Mouse (Mus musculus) midbrain, embryonic 16.5 days (tissue): ENCODE results near the gene Aqp1. TPM values are rescaled to one million over a fixed set of nuclear protein-coding genes. Genes with fewer than 3 reads are reported as not detected.
A peak's percentile ranks its signal among the peaks of the same experiment; 100 is the strongest.

ENCODE experiments used
- ATAC-seq: fragments of 200-750 bp; cut with Nextera tagmentation; 2 replicates; pipeline ENCODE4 v1.8.0; 2017; ENCODE audit warnings: moderate TSS enrichment
- H3K27ac ChIP-seq: fragments of 300-500 bp; sonication (generic); 2 replicates; pipeline ENCODE4 v1.5.1; 2014; ENCODE audit warnings: mild to moderate bottlenecking, low read length, mixed read lengths
- H3K27me3 ChIP-seq: fragments of 300-500 bp; sonication (generic); 2 replicates; pipeline ENCODE4 v1.6.1; 2014; ENCODE audit warnings: low read depth, low read length, mixed read lengths; ENCODE audit not compliant: control insufficient read depth, insufficient read depth
- H3K36me3 ChIP-seq: fragments of 300-500 bp; sonication (generic); 2 replicates; pipeline ENCODE4 v1.6.1; 2014; ENCODE audit warnings: mild to moderate bottlenecking, low read length, moderate library complexity, mixed read lengths; ENCODE audit not compliant: control insufficient read depth, insufficient read depth
- H3K4me1 ChIP-seq: fragments of 300-500 bp; sonication (generic); 2 replicates; pipeline ENCODE4 v1.6.1; 2014; ENCODE audit warnings: mild to moderate bottlenecking, low read length, mixed read lengths; ENCODE audit not compliant: control insufficient read depth, insufficient read depth
- H3K4me2 ChIP-seq: fragments of 300-500 bp; sonication (generic); 2 replicates; pipeline ENCODE4 v1.6.1; 2014; ENCODE audit warnings: mild to moderate bottlenecking, low read length, mixed read lengths
- H3K4me3 ChIP-seq: fragments of 300-500 bp; sonication (generic); 2 replicates; pipeline ENCODE4 v1.5.1; 2014; ENCODE audit warnings: low read depth, mild to moderate bottlenecking, low read length, moderate library complexity, mixed read lengths
- H3K9ac ChIP-seq: fragments of 300-500 bp; sonication (generic); 2 replicates; pipeline ENCODE4 v1.6.1; 2014; ENCODE audit warnings: low read depth, low read length, mixed read lengths
- H3K9me3 ChIP-seq: fragments of 300-500 bp; sonication (generic); replicated peaks from 2 replicates; pipeline ENCODE4 v1.6.1; 2014; ENCODE audit warnings: mild to moderate bottlenecking, low read length, mixed read lengths; ENCODE audit not compliant: control insufficient read depth, poor library complexity, severe bottlenecking
- WGBS: fragments of 180-500 bp; shearing (Covaris S2); extraction: QIAGEN DNeasy Blood & Tissue Kit; methylation state at CpG from one replicate; pipeline ENCODE4 v1.1.7; 2014; 5-methylcytosine and 5-hydroxymethylcytosine counted together
- polyA plus RNA-seq: library from polyadenylated mRNA; unstranded; fragments of >200 nt; fragmentation: Nextera tagmentation; extraction: Ambion mirVana; gene quantifications from 2 replicates; pipeline ENCODE4 v1.2.1, GENCODE M21; 2015

Gene Aqp1
- polyA plus RNA-seq, 1 experiment from 2014 or later = 4.8 TPM

DNA sequence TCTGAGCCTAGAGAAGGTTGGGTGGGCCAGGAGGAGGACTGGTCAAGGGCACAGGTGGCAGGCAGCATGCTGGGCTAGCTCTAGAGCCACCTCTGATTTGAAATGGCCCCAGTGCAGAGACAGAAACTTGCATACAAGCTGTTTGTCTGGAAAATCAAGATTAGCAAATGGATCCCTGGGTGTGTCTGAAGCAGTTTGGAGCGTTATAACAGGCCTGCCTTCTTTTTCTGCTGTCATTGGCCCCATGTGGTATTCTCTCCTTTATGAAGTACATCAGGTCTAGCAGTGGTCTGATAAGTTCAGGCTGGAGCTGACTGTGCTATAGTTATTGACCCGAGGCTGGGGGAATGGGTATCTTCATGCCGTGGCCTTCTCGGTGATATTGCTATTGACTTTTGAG lies 22.3 kb upstream of the Aqp1 start:
- Histone ChIP-seq H3K9me3 (no peaks in the 10 kb centered on the region), H3K27ac (no peak overlapping the region), H3K4me1 (no peaks in the 10 kb centered on the region), H3K36me3 (no peaks in the 10 kb centered on the region), H3K4me3 (no peak overlapping the region), H3K9ac (no peak overlapping the region), H3K27me3 (no peaks in the 10 kb centered on the region), H3K4me2 (no peak overlapping the region)
- 92% methylated on average over 4 of the region's 4 CpGs for WGBS
- ATAC-seq = no peak

DNA sequence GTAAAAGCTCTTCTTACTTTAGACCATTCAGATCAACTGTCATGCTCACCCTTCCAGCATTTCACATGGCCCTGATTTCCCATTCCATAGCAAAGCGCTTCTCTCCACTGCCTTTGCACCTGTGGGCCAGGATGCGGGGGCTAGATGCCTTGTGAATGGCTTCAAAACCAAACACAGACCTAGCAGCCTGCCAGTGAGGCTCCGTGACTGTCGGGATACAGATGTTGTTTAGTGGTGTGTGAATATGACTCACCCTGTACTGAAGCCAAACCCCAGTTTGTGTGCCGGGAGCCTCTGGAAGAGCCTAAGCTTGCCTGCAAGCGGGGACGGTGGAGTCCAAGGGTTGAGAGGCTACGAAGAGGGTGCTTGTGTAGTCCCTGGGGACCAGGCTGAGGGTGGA lies 21.6 kb upstream of the Aqp1 start:
- no peak overlapping the region for H3K4me3 ChIP-seq
- H3K4me1 ChIP-seq = no peaks in the 10 kb centered on the region
- no peak overlapping the region for H3K9ac ChIP-seq
- H3K27me3 ChIP-seq = no peaks in the 10 kb centered on the region
- no peak for ATAC-seq
- no peaks in the 10 kb centered on the region for H3K9me3 ChIP-seq
- WGBS = 92% methylated on average over 8 of the region's 8 CpGs
- H3K4me2 ChIP-seq = no peak overlapping the region
- H3K36me3 ChIP-seq = no peaks in the 10 kb centered on the region
- H3K27ac ChIP-seq = no peak overlapping the region

DNA sequence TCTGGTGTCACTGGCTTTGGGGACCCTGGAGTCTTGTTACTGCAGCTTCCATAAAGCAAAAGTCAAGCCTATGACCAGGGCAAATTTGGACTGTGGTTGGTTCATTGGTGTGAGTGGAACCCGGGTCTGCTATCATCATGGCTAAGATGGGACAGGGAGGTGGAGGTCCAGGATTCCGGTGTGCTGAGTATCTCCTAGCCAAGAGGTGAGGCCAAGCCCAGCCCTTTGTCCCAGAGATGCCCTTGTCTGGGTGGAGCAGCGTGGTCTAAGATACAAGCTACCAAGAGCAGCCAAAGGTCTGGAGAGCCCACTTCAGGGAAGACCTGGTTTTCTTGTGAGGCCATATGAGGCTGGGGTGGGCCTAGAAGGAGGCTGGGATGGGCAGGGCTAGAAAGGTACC lies 17.6 kb upstream of the Aqp1 start:
- Histone ChIP-seq H3K27me3 (no peaks in the 10 kb centered on the region), H3K27ac (no peak overlapping the region), H3K36me3 (no peaks in the 10 kb centered on the region), H3K4me1 (no peaks in the 10 kb centered on the region), H3K4me3 (no peak overlapping the region), H3K4me2 (no peak overlapping the region), H3K9ac (no peak overlapping the region), H3K9me3 (no peaks in the 10 kb centered on the region)
- 94% methylated on average over 3 of the region's 3 CpGs for WGBS
- ATAC-seq = no peak

DNA sequence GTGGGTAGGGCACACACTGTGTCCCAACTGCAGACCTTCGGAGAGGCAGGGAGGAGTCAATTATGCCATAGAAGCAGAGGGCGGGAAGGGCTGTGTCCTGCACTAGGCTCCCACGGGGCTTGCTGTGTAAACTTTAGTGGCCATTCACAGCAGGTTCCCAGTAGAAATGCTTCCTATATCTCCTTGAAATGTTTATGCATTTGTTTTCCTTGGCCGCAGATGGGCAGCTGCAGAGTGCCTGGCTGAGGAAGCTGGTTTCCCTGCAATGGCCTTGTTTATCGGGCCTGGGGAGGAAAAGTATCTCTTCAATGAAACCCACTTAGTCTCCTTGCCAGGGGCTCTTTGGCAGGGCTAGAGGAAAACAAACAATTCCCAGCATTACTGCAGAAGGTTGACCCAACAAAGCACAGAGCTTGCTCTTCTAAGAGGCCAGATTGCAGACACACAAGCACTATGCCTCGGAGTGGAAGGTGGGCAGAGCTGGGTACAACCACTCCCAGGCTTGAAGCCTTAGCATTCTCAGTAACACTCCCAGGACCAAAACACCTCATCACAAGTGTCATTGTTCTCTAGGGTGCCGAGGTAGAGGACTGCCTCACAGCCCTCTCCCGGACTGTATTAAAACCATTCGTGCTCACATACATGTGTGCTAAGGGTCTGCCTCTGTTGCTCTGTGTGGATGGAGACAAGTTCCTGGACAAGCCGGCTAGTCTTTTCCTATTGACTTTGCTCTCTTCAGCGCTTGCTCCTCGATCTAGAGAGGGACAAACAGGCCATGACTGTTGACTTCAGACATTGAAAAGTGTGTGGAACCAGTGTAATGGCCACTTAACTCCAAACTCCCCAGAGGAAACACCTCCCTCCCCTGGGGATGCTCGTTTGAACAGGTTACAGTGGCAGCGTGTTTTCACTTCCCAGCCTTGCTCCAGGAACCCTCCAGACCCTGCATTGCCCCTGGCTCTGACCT lies 16.4 kb upstream of the Aqp1 start:
- H3K4me1 ChIP-seq = no peaks in the 10 kb centered on the region
- no peaks in the 10 kb centered on the region for H3K27me3 ChIP-seq
- H3K36me3 ChIP-seq = no peaks in the 10 kb centered on the region
- H3K4me2 ChIP-seq = no peak overlapping the region
- no peak overlapping the region for H3K9ac ChIP-seq
- no peak overlapping the region for H3K4me3 ChIP-seq
- H3K9me3 ChIP-seq = no peaks in the 10 kb centered on the region
- H3K27ac ChIP-seq = no peak overlapping the region
- no peak for ATAC-seq
- 77% methylated on average over 14 of the region's 14 CpGs for WGBS

DNA sequence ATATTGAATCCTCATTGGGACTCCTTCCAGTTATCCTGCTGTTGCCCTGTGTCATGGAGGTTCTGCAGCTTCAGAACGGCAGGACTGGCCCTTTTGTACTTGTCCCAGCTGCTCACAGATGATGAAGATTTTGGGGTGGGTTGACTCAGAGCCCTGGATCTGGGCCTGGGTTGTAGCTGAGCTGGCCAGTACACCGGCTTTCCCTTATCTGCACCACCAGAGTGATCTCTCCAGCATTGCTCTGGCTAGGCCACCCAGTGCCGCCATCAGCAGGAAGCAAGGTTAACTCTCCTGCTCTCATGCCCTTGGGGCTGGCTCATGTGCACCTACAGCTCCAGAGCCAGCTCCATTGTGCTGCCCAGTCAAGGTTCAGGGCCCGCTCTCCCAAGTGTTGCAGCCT lies 15.3 kb upstream of the Aqp1 start:
- H3K36me3 ChIP-seq = no peaks in the 10 kb centered on the region
- ATAC-seq = 0 out of 2 replicates have a peak, but pooled peaks have one; percentile 8
- no peak overlapping the region for H3K4me2 ChIP-seq
- H3K27me3 ChIP-seq = no peaks in the 10 kb centered on the region
- H3K4me3 ChIP-seq = no peak overlapping the region
- H3K27ac ChIP-seq = no peak overlapping the region
- H3K4me1 ChIP-seq = no peaks in the 10 kb centered on the region
- no peak overlapping the region for H3K9ac ChIP-seq
- 91% methylated on average over 4 of the region's 4 CpGs for WGBS
- no peaks in the 10 kb centered on the region for H3K9me3 ChIP-seq

DNA sequence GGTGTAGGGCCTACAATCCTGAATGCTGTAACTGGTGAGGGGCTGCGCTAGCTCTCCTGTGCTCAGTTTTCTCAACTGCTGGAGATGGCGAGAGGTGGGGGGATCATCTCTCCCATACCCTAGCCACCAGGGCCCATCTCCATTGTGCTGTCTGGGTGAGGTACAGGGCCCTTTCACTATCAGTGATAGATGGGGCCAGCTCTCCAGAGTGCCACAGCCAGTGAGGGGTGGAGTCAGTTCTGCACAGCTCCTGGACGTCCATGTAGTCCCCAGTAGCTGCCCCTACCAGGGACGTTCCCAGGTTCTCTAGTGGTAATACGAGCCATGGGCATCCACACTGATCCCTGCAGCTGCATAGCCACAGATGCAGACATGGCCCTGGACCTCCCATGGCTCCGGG lies 14.7 kb upstream of the Aqp1 start:
- H3K36me3 ChIP-seq = no peaks in the 10 kb centered on the region
- no peaks in the 10 kb centered on the region for H3K27me3 ChIP-seq
- H3K4me1 ChIP-seq = no peaks in the 10 kb centered on the region
- ATAC-seq = 0 out of 2 replicates have a peak, but pooled peaks have one; percentile 19
- H3K9ac ChIP-seq = no peak overlapping the region
- no peaks in the 10 kb centered on the region for H3K9me3 ChIP-seq
- H3K4me3 ChIP-seq = no peak overlapping the region
- no peak overlapping the region for H3K4me2 ChIP-seq
- WGBS = 83% methylated on average over 6 of the region's 6 CpGs
- H3K27ac ChIP-seq = no peak overlapping the region

DNA sequence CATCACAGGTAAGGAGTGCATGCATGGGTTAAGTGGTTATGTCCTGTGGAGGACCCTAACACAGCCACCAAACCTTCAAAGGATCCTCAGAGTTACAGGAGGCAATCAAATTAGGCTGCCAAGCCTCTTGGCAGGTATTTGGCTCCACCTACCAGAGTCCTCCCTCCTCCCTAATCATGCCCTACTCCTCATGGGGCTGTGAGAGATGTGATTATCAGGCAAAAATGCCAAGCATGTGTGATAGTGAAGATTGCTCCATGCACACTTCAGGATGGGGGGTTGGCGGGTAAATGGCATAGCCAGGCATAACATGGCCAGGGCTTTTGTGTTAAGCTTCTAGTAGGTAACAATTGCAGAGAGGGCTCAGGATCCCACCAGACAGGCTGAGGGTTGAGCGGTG lies 13.3 kb upstream of the Aqp1 start:
- 94% methylated on average over 2 of the region's 2 CpGs for WGBS
- Histone ChIP-seq H3K36me3 (no peaks in the 10 kb centered on the region), H3K27me3 (no peaks in the 10 kb centered on the region), H3K4me1 (no peaks in the 10 kb centered on the region), H3K9ac (no peak overlapping the region), H3K4me2 (no peak overlapping the region), H3K9me3 (no peaks in the 10 kb centered on the region), H3K27ac (no peak overlapping the region), H3K4me3 (no peak overlapping the region)
- no peak for ATAC-seq

DNA sequence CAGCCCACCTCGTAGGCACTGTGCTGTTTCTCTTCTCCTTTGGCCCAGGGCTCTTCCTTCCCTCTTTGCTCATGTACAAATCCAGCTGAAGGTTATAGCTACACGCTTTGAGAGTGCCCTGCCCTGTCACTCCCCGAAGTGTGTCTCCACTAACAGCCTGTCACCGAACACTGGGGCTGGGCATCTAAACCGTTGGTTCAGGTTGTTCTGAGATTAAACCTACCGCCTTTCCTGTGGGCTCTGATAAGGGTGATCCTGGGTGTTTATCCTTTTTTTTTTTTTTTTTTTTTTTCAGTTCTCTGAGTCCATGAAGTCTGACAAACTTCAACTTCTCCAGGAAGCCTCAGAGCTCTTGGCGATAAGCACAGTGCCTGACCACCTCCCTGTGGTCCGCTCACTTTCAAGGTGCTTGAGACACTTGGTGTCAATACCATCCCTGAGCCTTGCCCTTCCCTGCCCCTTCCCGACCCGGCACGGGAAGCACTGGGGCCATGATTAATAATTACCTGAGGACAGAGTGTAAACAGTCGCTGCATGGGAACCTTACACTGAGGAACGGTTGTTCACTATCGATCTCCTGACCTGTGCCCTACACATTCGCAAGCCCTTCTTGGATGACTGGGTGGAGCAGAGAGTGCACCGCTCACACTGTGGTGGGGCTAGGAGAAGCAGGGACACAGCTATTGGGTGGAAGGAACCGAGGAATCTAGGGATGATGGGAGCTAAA lies 12.2 kb upstream of the Aqp1 start:
- Histone ChIP-seq H3K4me1 (no peaks in the 10 kb centered on the region), H3K4me3 (no peak overlapping the region), H3K27me3 (no peaks in the 10 kb centered on the region), H3K9ac (no peak overlapping the region), H3K4me2 (no peak overlapping the region), H3K9me3 (no peaks in the 10 kb centered on the region), H3K27ac (no peak overlapping the region), H3K36me3 (no peaks in the 10 kb centered on the region)
- 92% methylated on average over 17 of the region's 17 CpGs for WGBS
- ATAC-seq = no peak

DNA sequence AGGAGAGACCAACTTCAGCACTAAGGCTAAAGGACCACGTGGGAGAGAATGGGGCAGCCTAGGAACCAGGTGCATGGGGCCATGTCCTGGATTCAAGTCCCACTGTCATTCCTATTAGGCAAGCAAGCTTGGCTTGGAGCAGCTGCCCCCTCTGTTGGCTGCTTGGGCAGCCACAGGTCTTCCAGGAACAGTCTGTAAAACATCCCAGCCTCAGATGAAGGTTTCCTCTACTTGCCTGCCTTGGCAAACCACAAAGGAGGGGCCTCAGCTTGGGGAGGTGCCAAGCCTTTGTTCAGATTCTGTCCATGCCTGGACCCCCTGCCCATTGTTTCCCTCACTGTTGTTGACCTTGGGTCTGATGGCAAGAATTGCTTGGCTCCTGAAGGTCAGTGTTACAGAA lies 11.4 kb upstream of the Aqp1 start:
- Histone ChIP-seq H3K27me3 (no peaks in the 10 kb centered on the region), H3K4me3 (no peak overlapping the region), H3K9me3 (no peaks in the 10 kb centered on the region), H3K9ac (no peak overlapping the region), H3K4me2 (no peak overlapping the region), H3K36me3 (no peaks in the 10 kb centered on the region), H3K27ac (no peak overlapping the region), H3K4me1 (no peaks in the 10 kb centered on the region)
- ATAC-seq = no peak
- 77% methylated on average over 1 of the region's 1 CpGs for WGBS
